Comparison of ENCODE assay signal across 8 mouse cellular contexts in the genomic region with DNA sequence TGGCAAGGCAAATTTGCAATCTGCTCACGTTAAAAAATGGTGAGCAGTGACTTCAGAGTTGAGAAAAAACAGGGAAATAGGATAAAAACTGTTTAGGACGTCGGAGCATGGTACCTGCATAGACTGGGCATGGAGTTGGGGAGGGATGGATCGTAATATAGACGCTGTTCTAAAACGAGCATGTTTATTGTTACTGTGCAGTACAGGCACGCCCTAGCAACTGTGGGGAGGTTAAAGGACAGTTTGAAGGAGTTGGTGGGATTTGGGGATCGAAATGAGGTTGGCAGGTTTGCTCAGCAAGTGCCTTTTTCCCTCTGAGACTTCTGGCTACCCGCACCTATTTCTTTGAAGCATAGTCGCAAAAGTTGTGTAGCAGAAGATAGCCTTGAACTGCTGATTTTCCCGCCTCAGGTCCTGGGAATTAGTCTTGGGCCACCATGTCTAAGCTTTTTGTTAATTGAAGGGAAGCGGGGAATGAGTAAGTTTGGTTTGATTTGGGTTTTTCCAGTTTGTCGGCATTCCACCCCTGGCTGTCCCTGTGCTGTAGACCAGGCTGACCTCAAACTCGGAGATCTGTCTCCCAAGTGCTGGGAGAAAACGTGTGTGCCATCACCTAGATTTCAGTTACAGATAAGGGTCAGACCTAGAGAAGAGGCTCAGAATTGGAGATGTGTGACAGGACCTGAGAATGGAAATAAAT. TPM values are rescaled to one million over a fixed set of nuclear protein-coding genes. Genes with fewer than 3 reads are reported as not detected.
DNase-seq lines count a peak whose midpoint lies in the region; ATAC-seq lines count a peak whose summit lies in the region.

No protein-coding gene starts in this region.

- no peaks in the 10 kb centered on the region for H3K9me3 ChIP-seq in lung, embryonic 16.5 days (ENCODE audit: control insufficient read depth, low read length)
- H3K9me3 ChIP-seq in embryonic facial prominence, embryonic 13.5 days: no peaks in the 10 kb centered on the region
- H3K9me3 ChIP-seq in midbrain, embryonic 16.5 days (replicated peaks; ENCODE audit: control insufficient read depth, low read length, poor library complexity, severe bottlenecking): no peaks in the 10 kb centered on the region

- peak overlapping the region; percentile 94 for H3K4me2 ChIP-seq in lung, embryonic 16.5 days (ENCODE audit: low read depth, low read length)
- peak overlapping the region; percentile 85 for H3K4me2 ChIP-seq in embryonic facial prominence, embryonic 13.5 days
- peak overlapping the region; percentile 59 for H3K4me2 ChIP-seq in midbrain, embryonic 16.5 days (ENCODE audit: low read length)

- peak overlapping the region; percentile 93 for H3K27ac ChIP-seq in lung, embryonic 16.5 days (ENCODE audit: low read length)
- peak overlapping the region; percentile 88 for H3K27ac ChIP-seq in embryonic facial prominence, embryonic 13.5 days
- peak overlapping the region; percentile 84 for H3K27ac ChIP-seq in midbrain, embryonic 16.5 days (ENCODE audit: low read length)

- no peaks in the 10 kb centered on the region for H3K27me3 ChIP-seq in lung, embryonic 16.5 days (ENCODE audit: control insufficient read depth, insufficient read depth, low read depth, low read length)
- H3K27me3 ChIP-seq in embryonic facial prominence, embryonic 13.5 days: no peaks in the 10 kb centered on the region
- H3K27me3 ChIP-seq in midbrain, embryonic 16.5 days (ENCODE audit: control insufficient read depth, insufficient read depth, low read depth, low read length): no peaks in the 10 kb centered on the region

- H3K4me3 ChIP-seq in lung, embryonic 16.5 days (ENCODE audit: low read length): peak overlapping the region; percentile 80
- peak overlapping the region; percentile 98 for H3K4me3 ChIP-seq in embryonic facial prominence, embryonic 13.5 days
- peak overlapping the region; percentile 99 for H3K4me3 ChIP-seq in midbrain, embryonic 16.5 days (ENCODE audit: low read depth, low read length)

- ATAC-seq in lung, embryonic 16.5 days (ENCODE audit: low read depth): peak; percentile 44
- 0 out of 2 replicates have a peak, but pooled peaks have one; percentile 50 for ATAC-seq in embryonic facial prominence, embryonic 13.5 days (ENCODE audit: insufficient number of reproducible peaks, insufficient read depth, low FRiP score, low TSS enrichment, low read depth)
- ATAC-seq in midbrain, embryonic 16.5 days: peak; percentile 80

- DNase-seq in lung, postnatal 25 days (ENCODE audit: low spot score): no peak
- DNase-seq in induced T-regulatory cell, adult 2 months (ENCODE audit: low read depth): peak; percentile 43
- no peak for DNase-seq in B cell, adult 2 months
- no peak for DNase-seq in adrenal gland, adult 18-20 months (ENCODE audit: low spot score in 2 of 2)
- DNase-seq in adrenal gland, postnatal 36 days: no peak

- H3K9ac ChIP-seq in lung, embryonic 16.5 days (ENCODE audit: low read length): peak overlapping the region; percentile 92
- H3K9ac ChIP-seq in embryonic facial prominence, embryonic 13.5 days: peak overlapping the region; percentile 96
- peak overlapping the region; percentile 65 for H3K9ac ChIP-seq in midbrain, embryonic 16.5 days (ENCODE audit: low read depth, low read length)

- WGBS in lung, embryonic 16.5 days: 18% methylated on average over 15 of the region's 15 CpGs
- 21% methylated on average over 15 of the region's 15 CpGs for WGBS in embryonic facial prominence, embryonic 13.5 days
- WGBS in midbrain, embryonic 16.5 days: 27% methylated on average over 15 of the region's 15 CpGs

- H3K4me1 ChIP-seq in lung, embryonic 16.5 days (replicated peaks; ENCODE audit: control insufficient read depth, insufficient read depth, low read length): peaks cover 10% of the 10 kb centered on the region
- H3K4me1 ChIP-seq in embryonic facial prominence, embryonic 13.5 days: peaks cover 16% of the 10 kb centered on the region
- H3K4me1 ChIP-seq in midbrain, embryonic 16.5 days (ENCODE audit: control insufficient read depth, insufficient read depth, low read length): peaks cover 12% of the 10 kb centered on the region

- peaks cover 2% of the 10 kb centered on the region; the same call in 1 of the 2 replicates for H3K36me3 ChIP-seq in lung, embryonic 16.5 days (ENCODE audit: control insufficient read depth, insufficient read depth, low read length)
- H3K36me3 ChIP-seq in embryonic facial prominence, embryonic 13.5 days: peaks cover 5% of the 10 kb centered on the region
- H3K36me3 ChIP-seq in midbrain, embryonic 16.5 days (ENCODE audit: control insufficient read depth, insufficient read depth, low read length): no peaks in the 10 kb centered on the region

RNA-seq across cellular contexts. Expression of a gene that starts 0.7 kb away (rescaled TPM):
- 114 and 135 TPM in 2 replicates for polyA plus RNA-seq in lung, embryonic 16.5 days (2015; fragmentation: Nextera tagmentation; extraction: Ambion mirVana)
- polyA plus RNA-seq in embryonic facial prominence, embryonic 13.5 days (2015; fragmentation: Nextera tagmentation; extraction: Ambion mirVana): 169 and 178 TPM in 2 replicates
- polyA plus RNA-seq in midbrain, embryonic 16.5 days (2015; fragmentation: Nextera tagmentation; extraction: Ambion mirVana): 117 and 131 TPM in 2 replicates
- total RNA-seq in adrenal gland, adult 18-20 months (2021): 10 to 100 TPM; 52.4 to 55.9 TPM
- total RNA-seq in adrenal gland, postnatal 36 days (2021): 10 to 100 TPM; 54.8 to 57.3 TPM

RNA-seq across cellular contexts. Expression of a gene that starts 47.0 kb away (rescaled TPM):
- 0.03 and 0.09 TPM in 2 replicates for polyA plus RNA-seq in lung, embryonic 16.5 days (2015; fragmentation: Nextera tagmentation; extraction: Ambion mirVana)
- 0.15 and 0.32 TPM in 2 replicates for polyA plus RNA-seq in embryonic facial prominence, embryonic 13.5 days (2015; fragmentation: Nextera tagmentation; extraction: Ambion mirVana)
- 5.5 and 5.7 TPM in 2 replicates for polyA plus RNA-seq in midbrain, embryonic 16.5 days (2015; fragmentation: Nextera tagmentation; extraction: Ambion mirVana)
- 10 to 100 TPM in 1 of 2 experiments, 1 to 10 TPM in 1; 8.4 to 16.1 TPM for total RNA-seq in adrenal gland, adult 18-20 months (2021)
- total RNA-seq in adrenal gland, postnatal 36 days (2021): 1 to 10 TPM; 6.1 to 6.9 TPM
